Mouse (Mus musculus): ENCODE measurements around the gene Klrg2.
"Not testable (repeated sequence)": the region's sequence is repeated elsewhere in the genome, so short reads cannot be mapped to it uniquely, and the experiment has no call there.

Gene Klrg2

DNA sequence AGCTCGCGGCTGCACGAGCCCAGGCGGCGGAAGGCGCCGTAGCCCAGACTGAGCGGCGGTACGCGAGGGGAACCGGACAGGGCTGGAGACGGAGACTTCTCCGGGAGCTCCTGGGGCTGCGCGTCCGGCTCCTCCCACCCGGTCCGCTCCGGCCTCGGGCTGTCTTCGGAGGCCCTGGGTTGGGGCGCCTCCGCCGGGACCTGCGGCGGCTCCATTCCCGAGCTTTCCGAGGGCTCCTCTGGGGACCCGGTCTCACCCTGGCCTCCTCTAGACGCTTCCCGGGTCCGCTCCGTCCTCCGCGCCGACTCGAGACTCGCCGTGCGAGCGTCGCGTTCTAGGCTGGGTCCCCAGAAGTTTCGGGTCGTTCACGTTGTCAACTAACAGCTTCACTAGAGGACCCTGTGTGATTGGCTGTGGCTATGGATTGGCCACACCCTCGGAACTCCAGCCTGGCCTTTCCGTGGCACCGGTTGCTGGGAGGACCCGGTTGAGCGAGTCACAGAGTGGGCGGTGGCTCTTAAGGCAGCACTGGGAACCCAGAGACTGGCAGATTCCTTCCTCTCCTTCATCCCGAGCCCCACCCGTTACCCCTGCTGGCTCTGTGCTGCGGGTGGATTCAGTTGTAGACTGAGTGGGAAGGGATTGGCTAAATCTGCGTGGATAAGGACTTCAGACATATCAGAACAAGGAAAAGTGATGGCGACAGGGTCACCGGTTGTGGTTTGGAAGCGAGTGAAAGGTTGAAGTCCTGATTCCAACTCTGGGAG is at the start of gene Klrg2:
Gene Klrg2 (minus strand): TSS at position 391 of the 767 bp plus-strand sequence.
- DNase-seq = no peak

DNA sequence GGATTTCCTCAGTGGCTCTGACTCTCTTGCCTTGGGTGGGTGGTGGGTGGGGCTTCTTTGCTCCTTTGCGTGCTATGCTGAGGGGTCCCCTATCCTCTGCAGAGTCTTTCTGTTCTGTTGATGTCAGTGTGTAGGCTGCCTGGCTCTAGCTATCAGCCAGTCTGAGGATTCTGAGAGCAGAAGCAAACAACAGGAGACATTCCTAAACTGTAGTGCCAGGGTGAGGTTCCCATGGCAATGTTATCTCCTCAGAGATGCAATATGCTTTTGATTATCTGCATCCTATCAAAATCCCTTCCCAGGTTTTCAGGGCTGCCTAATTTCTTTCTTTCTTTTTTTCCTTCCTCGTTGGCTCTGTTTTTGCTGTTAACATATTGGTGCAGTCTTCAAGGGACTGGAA is 45.5 kb upstream of the Klrg2 start:
- DNase-seq = no peak

DNA sequence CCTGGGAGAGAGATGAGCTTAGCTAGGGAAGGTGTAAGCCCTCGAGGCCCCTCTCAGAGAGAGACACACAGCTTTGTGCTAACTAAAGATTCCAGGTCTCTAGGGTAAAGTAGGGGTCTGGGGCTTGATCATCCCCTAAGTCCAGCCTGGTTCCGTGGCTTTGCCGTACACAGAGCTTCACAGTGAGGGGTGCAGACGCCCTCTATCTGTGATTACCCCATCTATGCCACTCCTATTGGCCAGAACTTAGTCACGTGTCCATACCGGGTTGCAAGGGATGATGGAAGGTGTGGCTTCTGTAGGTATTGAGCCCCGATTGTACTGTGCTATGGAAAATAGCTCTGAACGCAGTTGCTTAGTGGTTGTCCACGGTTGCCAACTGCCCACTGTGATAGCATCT is 40.6 kb upstream of the Klrg2 start:
- no peak for DNase-seq

DNA sequence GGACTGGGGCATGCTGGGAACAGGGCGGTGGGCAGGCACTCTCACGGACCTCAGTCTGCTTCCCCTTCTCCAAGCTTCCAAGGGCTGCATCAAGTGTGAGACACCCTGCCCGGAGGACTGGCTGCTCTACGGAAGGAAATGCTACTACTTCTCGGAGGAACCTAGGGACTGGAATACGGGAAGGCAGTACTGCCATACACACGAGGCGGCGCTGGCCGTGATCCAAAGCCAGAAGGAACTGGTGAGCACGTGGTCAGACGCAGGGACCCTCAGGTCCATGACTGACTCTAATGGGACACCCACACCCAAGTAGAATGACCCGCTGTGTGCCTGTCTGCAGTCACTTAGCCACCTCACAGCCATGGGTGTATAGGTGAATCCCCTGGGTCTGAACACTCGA is 39.7 kb upstream of the Klrg2 start:
- no peak for DNase-seq

DNA sequence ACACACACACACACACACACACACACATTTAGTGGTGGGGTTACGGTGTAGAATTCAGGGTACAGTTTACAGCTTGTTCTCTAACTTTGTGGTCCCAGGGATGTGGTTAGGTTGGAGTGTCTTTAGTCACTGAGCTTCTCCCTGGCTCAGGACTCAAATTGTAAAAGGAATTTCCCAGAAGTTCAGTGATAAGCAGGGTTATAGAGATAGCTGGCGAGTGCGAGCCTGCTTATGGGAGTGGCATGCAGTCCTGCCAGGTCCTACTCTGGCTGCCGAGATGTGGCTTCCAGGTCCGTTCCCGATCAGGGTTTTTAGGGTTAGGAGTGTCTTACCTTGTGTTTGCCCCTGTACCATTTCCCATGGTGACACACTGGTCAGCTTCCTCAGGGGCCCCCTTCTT is 39.2 kb upstream of the Klrg2 start:
- DNase-seq = no peak

DNA sequence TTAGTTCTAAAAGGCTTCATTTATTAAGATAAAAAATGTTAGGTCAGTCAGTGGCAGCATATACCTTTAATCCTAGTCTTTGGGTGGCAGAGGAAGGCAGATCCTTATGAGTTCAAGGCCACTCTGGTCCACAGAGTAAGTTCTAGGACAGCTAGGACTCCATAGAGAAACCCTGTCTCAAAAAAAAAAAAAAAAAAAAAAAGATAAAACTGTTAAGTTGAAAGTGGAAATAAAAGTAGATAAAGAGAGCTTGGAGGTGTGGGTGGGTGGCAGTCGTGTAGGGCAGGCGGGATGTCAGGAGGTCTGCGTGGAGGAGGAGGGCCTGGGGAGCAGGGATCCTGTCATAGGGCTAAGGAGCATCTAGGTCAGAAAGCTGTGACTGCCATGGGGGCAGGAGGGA is 35.0 kb upstream of the Klrg2 start:
- DNase-seq = no peak

DNA sequence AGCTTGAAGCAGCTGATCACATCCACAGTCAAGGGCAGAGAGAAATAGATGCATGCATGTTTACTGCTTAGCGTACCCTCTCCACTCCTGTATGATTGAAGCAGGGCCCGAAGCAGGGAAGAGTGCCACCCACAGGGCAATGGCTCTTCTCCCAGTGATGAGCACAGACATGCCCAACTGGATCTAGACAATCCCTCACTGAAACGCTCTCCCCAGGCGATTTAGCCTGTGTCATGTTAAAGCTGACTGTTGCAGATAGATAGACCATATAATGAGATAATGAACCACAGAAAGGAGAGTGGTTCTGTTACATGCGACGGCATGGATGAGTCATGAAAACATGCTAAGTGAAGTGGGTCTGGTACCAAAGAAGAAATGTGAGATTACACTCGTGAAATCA is 34.2 kb upstream of the Klrg2 start:
- no peak for DNase-seq

DNA sequence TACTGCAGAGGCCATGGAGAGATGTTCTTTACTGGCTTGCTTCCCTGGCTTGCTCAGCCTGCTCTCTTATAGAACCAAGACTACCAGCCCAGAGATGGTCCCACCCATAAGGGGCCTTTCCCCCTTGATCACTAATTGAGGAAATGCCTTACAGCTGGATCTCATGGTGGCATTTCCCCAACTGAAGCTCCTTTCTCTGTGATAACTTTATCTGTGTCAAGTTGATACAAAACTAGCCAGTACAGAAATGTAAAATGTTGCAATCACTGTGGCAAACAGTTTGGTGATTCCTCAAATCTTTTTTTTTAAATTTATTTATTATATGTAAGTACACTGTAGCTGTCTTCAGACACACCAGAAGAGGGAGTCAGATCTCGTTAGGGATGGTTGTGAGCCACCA is 33.4 kb upstream of the Klrg2 start:
- DNase-seq = not testable (repeated sequence)

DNA sequence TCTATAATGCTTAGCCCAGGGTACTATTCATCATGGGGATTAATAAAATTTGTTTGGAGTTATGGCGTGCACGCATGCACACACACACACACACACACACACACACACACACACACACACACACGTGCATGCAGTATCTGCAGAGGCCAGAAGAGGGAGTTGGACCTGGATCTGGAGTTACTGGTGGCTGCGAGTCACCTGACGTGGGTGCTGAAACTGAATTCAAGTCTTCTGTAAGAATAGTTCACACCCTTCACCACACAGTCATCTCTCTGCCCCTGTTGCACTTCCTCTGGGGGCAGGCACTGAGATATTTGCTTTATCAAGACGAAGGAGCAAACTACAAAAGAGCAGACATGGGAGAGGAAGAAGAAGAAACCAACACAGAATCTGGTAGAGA is 32.5 kb upstream of the Klrg2 start:
- no peak for DNase-seq

DNA sequence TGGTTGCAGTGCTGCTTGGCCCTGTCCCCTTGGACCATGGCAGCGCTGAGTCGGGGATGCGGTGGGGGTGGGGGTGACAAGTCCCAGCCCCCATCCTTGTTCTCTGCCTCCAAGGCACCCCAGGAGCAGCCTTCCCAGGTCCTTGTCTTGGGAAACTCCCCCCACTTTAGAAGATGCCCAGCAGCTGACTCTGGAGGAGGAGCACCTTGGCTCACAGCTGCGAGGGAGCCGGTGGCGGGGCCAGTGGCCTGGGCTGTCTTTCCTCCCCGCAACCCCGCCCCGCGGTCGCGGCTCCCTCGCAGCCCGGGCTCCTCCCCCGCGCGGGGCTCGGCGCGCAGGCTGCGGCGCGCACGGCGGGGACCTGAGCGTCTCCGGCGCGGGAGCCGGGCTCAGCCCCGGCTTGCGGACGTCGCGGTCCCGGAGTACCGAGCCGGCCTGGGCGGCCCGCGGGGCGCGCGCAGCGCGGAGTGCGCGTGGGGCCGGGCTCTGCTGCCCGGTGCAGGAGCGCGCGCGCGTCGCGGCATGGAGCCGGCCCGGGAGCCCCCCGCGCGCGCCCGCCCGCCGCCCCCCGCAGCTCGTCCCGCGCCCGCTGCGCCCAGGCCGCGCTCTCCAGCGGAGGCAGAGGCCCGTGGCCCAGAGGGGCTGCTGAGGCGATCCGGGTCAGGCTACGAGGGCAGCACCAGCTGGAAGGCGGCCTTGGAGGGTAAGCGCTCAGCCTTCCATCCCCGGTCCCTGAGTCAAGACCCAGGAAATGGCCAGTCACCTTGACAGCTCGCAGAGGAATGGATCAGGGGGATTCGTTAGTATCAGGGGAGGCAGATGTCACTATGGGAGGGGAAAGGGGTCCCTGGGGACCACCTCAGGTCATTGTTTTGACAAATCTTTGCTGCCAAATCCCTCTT is 25.9 kb upstream of the Klrg2 start, which contains the start of gene Clec2l:
Gene Clec2l (plus strand): TSS at position 356 of the 902 bp plus-strand sequence.
- DNase-seq = no peak

DNA sequence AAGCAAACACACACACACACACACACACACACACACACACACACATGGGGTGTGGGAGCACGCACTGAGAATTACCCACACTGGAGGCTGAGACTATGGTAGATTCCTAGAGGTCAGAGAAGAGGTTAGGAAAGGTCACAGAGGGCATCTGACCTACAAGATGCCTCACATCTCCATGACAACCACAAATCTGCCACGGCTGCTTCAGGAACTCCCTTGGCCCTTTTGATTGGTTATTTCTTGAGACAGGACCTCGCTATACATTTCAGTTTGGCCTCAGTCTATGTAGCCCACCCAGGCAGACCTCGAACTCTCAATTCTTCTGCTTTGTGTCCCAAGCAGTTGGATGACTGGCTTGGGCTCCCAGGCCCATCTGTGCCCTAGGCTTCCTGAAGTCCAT is 24.6 kb upstream of the Klrg2 start:
- DNase-seq = no peak

DNA sequence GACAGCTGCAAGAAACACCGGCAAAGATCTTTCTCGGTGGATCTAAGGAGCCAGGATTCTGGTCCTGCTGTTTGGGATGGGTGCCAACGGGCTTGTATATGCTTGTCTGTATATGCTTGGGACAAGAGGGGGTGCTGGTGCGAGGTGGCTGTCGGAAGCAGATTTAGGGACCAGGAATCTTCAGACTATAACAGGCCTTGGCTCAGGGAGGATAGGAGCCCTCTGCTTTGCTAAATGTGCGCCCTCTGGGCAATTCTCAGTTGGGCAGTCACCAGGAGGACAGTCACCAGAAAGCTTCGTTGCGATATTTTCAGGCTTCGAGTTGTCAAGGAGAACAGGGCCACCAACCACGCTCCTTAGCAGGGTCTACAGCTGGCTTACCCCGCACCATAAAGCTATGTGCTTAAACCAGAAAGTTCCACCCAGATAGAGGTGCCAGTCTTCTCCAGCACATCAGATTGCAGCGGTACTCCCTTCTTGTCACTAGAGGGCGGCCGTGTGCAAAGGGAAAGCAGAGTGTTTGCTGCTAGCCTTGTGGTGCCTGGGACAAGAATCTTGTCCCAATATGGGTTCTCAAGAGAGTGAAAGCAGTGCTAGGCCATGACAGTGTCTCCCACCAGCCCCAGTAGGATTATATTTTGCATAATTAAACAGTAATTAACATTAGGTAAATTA is 13.4 kb upstream of the Klrg2 start:
- DNase-seq = peak; percentile 6 to 16

DNA sequence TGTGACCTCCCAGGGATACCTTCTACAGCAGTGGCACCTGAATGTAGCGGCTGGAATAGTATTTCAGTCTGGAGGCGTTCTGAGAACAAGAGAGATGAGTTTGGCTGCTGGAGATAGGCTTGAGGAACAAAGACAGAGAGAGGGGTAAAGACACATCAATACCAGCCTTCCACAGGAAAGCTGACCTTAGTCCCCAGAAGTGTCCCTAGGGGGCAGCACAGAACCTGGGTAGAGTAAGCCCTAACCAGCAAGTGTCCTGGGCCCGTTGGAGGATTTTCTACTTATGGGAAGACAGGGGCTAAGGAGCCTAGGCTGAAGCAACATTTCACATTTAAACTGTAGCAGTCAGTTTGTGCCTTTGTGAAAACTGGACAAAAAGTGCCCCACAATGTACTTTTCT is 12.5 kb upstream of the Klrg2 start:
- DNase-seq = no peak

DNA sequence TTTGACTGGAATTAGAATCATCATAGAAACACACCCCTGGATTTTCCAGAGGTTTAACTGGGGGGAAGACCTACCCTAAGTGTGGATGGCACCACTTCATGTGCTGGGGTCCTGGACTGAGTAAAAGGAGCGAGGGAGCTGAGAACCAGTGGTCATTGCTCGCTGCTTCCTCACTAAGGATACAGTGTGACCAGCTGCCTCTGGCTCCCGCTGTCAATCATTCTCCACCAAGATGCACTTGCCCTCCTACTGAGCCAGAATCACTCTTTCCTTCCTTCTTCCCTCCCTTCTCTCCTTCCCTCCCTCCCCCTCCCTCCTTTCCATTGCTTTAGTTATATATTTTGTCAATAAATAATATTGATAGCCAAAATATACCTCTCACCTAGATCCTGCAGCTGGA is 6.0 kb upstream of the Klrg2 start:
- no peak for DNase-seq

DNA sequence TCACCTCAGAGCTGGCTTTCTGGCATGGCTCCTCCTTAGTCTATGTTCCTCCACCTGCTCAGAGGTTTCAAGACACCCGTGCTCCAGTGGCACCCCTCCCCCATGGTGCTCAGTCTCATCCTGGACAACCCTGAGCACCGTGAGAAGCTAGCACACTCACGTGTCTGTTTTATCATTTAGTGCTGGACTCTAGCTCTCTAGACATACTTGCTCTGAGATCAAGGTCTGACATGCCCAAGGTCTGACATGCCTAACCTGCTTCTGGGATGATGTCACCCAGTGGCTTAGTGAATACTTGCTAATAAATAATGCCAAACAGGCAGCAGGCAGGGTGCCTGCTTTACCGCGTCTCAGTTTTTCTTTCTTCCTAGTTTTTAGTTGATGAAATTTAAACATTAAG is 5.6 kb upstream of the Klrg2 start:
- no peak for DNase-seq

DNA sequence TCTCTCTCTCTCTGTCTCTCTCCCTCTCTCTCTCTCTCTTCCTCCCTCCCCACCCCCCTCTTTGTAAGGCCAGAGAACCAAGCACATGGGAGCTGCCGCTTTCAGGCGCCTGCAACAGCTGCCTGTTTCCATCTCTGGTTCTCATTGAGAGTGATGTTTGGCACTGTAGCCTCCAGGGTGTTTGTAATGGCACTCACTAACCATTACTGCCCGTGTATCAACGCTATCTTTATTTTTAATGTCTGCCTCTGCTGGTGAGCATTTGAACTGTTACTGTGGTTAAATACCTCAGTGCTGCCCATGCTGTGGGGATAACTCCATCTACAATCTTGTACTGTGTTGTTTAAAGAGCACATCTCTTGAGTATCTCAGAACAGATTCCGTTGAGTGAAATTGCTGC is 4.6 kb upstream of the Klrg2 start:
- no peak for DNase-seq

DNA sequence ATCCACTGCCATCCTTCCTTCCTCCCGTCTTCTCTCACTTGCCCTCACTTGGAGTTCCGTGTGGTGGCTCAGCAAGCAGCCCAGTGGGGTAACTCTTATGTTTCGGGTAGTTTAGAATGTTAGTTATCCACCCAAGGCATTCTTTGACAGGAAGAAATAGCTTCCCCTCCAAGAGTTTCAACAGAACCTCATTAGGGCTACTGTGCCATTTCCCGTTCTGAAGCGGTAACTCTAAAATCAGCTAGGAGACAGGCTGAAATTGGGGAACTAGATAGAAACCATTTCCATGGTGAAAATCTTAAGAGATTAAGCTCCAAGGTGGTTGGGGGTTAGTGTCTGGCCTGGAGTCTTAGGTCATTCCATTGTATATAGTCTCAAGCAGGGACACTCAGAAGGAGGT is 4.2 kb upstream of the Klrg2 start:
- DNase-seq = no peak

DNA sequence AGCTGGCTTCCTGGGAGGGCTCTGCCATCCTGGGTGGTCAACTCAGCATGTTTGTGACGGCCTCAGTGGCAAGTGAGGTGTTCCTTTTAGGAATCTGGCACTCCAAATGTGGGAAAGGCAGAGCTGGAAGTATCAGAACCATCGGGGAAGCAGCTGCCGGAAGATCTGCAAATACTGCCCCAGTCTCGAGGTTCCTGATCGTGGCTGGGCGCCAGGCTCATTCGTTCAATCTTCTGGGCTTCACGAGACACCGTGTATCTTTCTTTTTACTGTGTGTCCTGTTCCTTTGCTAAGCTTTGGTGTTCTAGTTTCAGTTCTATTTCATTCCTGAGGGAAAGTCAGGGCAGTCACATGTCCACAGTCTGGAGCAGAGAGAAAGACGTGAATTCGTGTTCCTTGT is 3.4 kb upstream of the Klrg2 start:
- DNase-seq = no peak

DNA sequence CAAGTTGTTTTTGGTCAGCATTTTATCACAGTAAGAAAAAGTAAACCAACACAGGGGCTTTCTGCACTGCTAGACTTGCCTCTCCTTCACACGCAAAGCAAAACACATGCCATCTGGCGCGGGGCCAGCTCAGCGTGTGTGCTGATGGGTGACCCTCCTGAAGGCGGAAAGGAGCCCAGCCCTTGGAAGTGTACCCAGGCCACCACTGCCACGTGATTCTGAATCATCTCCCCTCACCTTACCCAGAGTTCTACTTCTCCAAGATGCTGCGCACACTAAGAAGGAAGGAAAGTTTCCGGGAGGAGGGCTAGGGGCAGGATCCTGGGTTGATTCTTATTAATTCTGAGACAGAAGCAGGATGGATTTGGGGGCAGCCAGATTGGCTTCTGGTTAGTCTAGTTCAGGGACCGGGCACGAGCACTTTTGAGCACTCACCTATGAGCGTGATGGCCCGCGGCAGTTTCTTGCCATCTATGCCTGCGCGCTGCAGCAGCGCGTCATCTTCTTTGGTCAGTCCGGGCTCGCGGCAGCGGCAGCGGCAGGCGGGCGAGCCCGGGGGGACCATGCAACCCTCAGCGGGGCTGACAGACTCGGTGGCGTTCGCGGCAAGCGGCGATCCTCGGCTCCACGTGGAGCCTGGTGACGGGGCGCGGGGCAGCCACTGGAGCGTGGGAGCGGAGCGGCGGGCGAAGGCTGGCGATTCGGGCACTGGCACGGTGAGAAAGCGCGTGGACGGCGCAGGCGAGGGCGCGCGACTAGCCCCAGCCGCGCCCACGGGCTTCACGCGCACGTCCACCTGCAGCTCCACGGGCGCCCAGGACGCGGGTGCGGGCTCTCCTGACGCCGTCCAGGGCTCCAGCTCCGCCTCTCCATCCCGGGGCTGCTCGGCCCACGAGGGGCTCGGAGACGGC is 846 bp downstream of the Klrg2 start:
- DNase-seq = no peak

DNA sequence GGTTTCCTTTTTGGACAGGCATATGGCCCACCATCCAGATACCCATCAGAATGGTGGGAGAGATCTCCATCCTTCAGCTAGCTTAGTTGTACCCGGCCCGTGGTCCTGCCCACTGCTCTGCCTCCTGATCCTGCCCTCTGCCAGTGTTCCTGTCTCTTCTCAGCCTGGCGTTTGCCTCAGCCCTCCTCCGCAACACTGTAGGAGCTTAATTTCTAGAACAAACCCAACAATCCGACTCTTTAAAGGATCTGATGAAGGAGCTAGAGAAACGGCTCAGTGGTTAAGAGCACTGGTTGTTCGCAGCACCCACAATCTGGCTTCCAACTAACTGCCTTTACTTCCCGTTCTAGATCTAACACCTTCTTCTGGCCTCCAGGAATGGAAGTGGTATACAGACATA is 2.6 kb downstream of the Klrg2 start:
- DNase-seq = no peak

DNA sequence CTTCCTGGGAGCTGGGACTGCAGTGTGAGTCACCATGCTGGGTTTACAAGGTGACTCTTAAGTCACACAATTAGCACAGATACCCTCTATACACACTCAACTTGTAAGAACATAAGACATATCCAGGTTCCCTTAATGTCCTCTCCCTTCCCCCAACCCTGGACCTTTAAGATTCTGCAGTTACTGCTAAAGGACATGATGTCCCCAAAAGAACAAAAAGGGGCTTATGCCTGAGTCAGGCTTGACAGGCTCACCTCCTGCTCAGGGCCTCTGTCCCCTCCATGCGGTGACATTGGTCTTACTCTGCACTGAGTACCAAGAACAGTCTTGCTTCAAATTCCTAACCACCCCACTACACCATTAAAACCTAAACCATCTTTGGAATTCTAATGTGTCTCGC is 4.2 kb downstream of the Klrg2 start:
- no peak for DNase-seq

DNA sequence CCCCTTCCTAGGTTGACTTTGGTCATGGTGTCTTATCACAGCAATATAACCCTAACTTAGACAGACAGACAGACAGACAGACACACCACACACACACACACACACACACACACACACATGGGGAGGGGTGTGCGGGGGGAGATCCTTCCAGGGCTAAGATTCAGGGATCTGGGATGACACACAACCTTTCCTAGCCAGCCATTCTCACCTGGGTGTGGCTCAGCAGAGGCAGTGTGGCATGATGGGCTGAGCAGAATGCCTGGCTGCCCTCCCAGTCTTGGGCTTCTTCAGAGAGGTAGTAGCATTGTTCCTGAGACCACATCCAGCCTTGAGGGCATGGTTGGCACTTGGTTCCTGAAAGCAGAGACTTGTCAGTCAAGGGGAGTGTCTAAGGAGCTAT is 7.5 kb downstream of the Klrg2 start:
- no peak for DNase-seq

DNA sequence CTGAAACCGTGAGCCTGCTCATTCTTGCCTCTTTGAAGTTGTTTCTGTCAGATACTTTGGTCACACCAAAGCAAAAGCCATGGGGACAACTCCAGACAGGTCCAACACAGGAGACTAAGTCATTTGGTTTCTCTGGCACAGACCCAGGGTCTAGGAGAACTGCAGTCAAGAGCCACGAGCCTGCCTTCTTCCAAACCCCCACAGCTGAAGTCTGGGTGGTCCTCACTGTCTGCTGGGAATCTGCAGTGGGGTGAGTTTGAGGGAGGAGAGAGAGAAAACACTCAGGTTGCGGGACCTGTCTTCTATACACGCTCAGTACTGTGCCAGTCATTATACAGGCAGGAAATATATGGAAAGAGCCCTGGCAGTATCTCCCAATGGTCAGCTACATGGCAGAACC is 9.6 kb downstream of the Klrg2 start:
- DNase-seq = no peak

All from thymus, adult 18-20 months (tissue).